Mouse (Mus musculus) CD4-positive, CD25-positive, alpha-beta regulatory T cell, adult 2 months (primary cell): ENCODE results near the gene Prpf31.

Experiments
- DNase-seq: peaks from one replicate; pipeline ENCODE4 v3.0.0-alpha.2; 2012; ENCODE audit warnings: low read depth, low spot score

Gene Prpf31

DNA sequence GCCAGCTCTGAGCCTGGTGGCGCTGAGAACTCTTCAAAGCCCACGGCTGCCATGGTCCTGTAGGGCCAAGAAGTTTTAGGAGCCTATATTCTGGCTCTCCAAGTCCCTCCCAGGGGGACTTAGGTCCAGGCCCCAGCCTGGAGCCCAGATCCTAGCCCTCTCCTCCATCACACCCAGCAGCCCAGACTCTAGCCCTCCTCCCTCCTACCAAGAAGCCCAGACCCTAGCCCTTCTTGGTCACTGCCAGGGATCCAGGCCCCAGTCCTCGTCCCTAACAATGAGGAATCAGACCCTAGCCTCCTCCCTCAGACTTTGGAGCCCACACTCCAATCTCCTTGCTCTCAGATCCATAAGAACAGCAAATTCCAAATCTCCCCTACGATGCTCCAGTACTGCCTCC is 755 bp upstream of the Prpf31 start:
- DNase-seq, result no peak

DNA sequence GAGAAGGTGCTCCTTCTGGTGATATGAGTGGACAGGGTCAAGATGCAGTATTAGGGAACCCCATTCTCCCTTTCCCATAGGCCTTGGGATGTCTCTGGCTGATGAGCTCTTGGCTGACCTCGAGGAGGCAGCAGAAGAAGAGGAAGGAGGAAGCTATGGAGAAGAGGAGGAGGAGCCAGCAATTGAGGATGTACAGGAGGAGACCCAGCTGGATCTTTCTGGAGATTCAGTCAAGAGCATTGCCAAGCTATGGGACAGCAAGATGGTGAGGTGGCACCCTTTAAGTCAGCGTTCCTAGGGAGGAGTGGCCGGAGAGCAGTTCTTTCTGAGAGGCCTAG is 662 bp downstream of the Prpf31 start:
- no peak for DNase-seq

DNA sequence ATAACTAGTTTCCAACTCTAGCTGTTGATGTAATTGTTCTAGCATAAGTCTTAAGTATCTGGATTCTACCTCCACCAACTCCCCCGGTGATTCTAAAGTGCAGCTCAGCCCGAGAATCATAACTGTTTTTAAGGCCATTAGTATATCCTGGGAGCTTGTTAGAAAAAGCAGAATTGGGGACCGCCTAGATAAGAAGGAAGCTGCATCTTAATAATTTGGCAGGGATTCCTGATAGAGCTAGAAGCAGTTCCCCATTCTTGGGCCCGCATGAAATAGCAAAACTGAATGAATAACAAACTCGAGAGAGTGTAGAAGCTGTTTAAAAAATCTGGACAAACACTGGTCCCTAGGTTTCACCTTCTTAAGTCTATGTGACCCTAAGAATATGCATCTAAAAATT is 13.6 kb downstream of the Prpf31 start:
- DNase-seq, result no peak

DNA sequence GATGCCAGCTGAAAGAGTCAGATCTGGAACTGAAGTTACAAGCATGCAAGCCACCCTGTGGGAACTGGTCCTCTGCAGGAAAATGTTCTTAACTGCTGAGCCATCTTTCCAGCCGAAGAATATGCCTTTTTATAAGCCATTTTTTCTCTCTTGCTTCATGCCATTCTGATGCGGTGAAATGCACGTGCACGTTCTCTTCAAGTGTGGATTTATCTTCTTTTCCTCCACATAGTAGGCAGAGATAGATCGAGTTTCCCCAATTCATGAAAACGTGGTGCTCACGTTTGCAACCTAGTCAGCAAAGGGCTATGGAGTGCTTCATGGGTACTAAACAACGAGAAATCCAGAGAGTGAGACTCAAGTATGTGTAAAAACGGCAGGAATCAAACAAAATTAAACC is 14.1 kb downstream of the Prpf31 start:
- peak; percentile 7 for DNase-seq

DNA sequence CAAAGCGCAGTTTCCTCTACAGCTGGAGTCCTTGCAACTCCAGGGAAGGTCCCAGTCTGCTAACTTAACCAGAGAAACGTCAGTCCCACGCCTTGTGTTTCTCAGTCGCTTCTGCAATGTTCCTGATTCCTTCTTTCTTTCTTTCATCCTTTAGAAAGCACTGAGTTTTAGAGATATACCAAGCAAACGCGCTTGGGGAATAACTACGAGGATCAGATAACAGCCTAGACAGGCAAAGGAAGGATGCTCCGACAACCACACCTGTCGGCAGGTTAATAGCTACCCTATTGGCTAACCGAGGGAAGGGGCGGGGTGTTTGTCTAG is 14.5 kb downstream of the Prpf31 start:
- no peak for DNase-seq

DNA sequence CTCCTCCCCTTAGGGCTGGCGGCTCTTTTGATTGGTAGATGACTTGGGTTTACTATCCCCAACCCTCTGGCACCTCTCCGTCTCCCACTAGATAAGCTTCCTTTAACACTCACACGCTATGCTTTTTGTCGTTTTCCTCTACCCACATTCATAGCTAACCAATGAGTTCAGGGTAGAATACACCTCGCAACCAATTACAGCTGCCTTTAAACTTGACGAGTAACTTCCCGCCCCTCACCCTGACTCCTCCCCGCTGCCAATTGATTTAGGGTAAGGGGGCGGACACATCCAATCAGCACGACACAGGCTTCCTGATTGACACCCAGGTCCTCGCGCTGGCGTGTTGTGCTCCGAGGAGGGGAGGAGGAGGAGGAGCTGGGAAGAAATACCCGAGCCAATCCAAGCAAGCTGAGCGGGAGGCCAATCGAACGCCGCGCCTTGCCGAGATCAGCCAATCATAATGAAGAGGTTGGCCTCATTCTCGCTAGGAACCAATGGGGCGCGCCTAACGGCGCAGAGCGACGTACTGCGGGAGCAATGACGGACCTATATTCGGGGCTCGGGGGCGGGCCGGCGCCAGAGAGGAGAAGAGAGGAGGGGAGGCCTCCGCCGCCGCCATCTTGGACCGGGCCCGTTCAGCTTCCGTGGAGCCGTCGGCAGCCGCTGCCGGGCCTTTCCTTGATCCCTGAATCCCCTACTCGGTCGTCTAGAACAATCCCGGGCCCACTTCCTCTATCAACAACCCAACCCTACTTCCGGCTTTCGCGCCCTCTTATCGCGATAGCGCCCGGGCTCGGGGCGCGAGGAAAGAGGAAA is 15.1 kb downstream of the Prpf31 start, which contains the start of gene Cnot3:
Gene Cnot3 (plus strand): TSS at position 597 of the 816 bp plus-strand sequence.
- peak; percentile 99 for DNase-seq

DNA sequence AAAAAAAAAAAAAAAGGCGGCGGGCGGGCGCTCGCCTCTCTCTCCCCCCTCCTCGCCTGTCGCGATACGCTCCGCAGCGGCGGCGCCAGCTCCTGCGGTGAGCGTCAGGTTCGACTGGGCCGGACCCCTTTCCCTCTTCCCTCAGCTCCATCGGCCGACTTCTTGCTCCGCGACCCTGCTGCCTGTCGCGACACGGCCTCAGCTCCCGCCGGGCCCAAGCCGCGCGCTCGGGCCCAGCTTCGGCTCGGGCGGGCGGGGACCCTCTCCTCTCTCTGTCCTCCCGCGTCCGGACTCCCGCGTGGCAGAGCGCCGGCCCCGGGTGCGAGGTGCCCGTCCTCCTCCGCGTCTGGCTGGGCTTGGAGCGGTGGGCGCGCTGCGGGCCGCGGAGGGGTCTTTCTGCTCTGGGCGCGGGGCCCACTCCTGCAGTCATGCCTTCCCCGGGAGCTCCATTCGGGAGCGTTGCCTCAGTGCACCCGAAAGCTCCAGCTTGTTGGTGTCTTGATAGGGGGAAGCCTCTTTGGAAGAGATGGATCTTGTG is 15.8 kb downstream of the Prpf31 start:
- no peak for DNase-seq

DNA sequence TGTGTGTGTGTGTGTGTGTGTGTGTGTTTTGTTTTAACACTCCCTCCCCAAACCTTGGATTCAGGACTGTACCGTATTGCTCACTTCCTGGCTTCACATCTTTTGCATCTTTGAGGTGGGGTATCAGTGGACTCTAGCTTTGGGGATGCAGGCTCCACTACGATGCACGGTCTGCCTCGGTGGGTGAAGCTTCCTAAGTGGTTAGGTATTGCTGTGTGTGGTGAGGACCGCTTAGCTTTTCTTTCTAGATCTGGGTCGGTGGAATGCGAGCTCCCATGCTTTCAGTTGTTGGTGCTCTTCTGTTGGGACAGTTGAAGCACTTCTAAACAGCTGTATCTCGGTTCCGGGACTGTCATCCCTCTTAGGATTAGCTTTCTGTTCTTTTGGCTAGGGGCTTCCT is 16.4 kb downstream of the Prpf31 start:
- DNase-seq, result peak; percentile 26

DNA sequence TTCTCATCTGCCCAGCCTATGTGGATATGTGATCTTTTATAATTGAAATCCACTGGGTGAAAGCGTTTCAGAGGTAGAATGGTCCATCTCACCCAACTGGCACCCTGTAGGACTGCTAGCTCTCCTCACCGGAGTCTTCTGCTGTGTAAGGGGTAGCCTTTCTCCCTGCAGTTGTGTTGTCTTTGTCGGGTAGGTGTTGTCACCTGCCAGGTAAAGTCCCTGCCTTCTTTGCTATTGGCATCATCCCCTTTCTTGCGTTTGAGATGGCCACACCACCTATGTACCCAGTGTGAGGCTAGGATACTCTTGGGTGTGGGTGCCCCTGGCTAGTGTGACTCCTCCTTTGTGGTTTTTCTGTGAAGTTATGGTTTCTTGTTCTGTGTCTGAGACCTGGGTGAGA is 16.9 kb downstream of the Prpf31 start:
- peak; percentile 8 for DNase-seq

DNA sequence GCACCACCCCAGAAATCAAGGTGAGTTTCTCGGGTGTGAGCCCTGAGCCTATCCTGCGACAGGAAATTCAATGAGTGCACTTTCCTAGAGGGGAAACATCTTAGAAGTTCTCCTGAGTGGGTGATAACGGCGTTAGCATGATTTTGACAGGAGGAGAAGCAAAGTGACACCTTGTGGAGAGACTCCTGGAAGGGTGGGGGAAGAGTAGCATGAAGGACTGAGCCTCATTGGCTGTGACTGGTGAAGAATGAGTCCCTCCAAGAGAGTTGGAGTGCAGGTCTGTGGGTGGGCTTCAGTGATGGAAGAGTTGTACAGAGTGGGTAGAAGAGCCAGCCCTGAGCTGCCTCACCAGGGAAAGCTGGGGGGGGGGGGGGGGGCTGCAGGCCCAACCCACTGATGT is 27.2 kb downstream of the Prpf31 start:
- no peak for DNase-seq

DNA sequence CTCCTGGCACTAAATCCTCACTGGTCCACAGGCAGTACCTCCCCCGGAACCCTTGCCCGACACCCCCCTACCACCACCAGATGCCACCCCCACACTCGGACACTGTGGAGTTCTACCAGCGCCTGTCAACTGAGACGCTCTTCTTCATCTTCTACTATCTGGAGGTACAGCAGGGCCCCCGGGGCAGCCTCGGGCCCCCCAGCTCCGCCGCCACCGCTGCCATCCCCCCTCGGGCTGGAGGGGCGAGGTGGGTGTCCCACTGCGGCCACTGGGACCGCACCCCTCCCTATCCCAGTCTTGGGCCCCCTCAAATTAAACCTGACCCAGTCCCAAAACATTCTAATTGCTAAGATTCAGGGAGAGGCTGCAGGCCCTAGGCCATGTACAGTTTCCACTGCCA is 28.8 kb downstream of the Prpf31 start:
- DNase-seq, result no peak

DNA sequence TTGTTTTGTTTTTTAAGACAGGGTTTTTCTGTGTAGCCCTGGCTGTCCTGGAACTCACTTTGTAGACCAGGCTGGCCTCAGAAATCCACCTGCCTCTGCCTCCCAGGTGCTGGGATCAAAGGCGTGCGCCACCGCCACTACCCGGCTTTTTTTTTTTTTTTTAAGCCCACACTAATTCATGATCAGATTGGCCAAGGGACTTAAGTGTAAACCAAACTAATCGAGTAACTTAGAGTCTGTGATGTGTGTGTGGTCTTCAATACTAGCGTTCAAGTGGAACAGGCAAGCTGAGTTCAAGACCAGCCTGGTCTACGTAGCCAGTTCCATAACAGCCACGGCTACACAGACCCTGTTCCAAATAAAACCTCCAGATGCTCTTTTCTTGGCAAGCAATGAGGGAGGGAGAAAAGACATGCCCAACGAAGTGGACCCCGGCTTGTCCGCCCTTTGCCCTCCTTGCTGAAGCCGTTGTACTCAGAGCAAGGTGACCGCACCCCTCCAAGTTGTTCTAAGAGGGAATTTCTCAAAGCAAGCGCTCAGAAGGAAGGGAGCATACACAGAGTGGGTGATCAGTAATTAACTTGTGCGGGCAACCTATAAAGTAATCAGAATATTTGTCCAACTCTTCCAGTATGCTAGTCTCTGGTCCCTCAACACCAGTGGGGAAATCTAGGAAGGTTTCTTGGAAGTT is 34.9 kb downstream of the Prpf31 start:
- DNase-seq, result no peak

DNA sequence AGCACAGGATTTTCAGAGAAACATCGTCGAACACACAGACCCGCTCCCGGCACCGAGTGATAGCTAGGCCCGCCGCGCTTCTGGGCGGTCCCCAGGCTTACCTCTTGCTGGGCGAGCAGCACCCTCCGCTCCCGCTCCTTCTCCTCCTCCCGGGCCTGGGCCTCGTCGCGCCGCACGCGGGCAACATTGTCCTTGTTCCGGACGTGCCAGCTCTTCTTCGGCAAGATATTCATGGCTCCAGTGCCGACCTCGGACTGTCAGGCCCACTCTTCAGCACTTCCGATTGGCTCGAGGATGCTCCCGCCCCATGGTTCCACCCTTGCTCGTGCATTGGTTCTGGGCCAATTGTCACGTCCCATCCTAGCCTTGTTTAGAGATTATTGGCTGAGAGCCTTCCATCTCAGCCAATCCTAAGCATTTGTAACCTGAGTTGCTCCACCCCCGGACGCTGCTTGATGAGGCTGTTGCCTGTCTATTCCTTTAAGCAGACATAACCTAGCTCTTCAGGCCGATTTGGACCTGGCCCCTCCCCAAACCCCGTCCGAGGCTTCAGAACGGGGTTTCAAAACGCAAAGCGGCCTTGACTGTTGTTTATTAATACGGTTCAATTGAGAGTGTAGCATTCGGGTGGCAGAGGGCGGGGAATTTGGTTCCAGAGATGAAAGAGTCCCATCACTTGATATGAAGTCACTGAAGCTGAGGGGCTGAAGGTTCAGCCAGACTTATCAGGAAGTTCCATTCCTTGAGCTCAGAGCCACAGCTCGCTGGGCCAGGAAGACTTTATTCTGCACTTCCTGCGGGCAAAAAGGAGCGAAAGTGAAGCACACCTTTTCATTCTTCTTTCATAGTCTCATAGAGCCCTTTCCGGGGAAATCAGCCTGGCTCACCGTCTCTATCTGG is 35.7 kb downstream of the Prpf31 start, which contains the start of gene Leng1:
Gene Leng1 (minus strand): TSS at position 626 of the 900 bp plus-strand sequence.
- DNase-seq, result peak; percentile 96

DNA sequence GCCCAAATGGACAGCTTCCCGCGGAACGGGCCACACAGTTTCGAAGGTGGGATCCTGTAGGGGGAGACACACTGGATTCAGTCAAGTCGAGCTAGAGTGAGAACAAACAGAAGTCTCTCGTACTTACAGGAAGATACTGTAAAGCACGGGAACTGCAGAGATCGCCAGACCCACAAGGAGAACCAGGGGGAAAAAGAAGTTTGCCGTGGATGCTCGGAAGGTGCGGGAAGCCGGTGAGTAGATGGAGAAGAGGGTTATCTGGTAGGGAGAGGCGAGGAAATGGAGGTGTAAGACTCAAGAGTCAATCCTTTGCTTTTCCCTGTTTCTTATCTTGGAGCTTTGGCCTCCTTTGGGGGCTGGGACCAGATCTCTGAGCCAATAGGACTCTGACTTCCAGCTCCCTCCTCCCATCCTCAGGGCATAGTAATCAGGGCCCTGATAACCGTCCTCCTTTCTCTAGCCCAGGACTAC is 37.2 kb downstream of the Prpf31 start:
- DNase-seq, result no peak

DNA sequence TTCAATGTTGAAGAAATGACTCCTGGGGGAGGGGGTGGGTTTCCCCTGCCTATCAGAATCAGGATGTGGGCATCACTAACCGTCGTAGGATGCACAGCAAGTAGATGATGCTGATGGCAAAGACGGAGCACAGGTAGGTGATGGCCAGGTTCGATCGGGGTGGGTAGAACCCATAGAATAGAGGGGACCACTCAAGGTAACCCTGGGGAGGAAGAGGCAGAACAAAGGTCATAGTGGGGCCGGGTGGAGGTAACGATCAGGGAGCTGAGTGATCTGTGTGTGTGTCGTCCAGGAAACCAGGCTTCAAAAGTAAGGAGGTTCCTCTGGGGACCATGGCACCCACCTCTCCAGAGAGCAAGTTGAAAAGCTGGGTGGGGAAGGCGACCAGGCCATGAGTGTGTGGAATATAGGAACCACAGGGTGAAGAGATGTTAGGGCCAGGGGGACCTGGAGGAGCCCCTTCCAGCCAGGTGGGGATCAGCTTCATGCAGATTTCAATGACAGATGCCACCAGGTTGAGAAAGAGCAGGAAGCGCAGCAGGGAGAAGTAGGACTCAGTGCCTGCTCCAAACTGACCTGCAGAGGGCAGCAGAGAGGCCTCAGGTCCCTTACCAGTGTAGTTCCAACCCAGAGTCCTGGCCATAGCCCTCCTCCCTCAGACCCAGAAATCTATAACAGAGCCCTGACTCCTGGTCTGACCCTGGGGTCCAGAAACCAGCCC is 44.9 kb downstream of the Prpf31 start:
- DNase-seq, result peak; percentile 90

DNA sequence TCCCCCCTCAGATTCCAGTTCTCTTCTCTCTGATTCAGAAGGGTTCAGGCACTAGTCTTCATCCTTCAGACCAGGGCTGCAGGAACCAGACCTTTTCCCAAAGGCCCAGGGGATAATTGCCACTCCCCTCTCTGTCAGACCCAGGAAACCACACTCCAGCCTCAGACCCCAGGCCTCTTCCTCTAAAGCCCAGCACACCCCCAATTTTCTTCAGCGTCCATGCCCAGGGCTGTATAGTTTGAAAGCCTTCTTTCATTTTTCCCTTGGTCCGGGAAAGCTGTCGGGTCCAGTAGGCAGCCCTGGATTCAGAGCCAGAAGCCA is 45.4 kb downstream of the Prpf31 start:
- DNase-seq, result no peak

DNA sequence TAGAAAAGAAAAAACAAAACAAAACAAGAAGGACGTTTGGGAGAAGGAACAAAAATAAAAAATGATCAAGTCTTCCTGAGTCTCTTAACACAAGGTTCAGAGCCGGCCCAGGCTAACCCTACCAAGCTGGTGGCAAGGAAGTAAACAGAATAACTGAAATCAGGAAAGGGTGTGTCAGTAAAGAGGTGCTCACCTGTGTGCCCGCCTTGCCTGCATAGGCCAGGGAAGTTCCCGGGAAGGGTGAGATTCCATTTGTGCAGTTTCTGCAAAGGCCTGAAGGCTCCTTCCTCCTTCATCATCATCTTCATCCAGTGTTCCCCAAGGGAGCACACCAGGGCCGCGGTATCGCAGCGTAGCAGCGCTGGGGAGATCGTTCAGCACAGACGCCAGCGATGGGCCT is 46.6 kb downstream of the Prpf31 start:
- DNase-seq, result no peak

DNA sequence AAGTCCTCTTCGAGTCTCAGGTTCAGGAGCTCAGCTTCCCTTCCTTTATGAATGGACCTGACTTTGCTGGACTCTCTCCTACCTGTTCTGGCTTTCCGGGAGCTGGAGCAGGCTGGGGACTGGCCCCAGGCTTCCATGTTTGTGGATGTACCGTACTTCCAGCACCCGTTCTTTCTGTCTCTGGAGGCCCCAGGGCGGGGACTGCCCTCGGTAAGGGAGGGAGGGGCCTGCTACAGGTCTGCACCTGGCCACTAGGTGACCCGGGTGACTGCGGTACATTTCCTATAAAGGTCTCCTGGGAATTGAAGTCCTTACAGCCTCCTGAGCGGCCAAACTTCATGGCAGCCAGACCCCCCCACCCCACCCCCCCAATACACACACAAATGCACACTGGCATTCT is 47.6 kb downstream of the Prpf31 start, which contains the start of gene Tmc4:
Gene Tmc4 (minus strand): TSS at position 212 of the 400 bp plus-strand sequence.
- no peak for DNase-seq

DNA sequence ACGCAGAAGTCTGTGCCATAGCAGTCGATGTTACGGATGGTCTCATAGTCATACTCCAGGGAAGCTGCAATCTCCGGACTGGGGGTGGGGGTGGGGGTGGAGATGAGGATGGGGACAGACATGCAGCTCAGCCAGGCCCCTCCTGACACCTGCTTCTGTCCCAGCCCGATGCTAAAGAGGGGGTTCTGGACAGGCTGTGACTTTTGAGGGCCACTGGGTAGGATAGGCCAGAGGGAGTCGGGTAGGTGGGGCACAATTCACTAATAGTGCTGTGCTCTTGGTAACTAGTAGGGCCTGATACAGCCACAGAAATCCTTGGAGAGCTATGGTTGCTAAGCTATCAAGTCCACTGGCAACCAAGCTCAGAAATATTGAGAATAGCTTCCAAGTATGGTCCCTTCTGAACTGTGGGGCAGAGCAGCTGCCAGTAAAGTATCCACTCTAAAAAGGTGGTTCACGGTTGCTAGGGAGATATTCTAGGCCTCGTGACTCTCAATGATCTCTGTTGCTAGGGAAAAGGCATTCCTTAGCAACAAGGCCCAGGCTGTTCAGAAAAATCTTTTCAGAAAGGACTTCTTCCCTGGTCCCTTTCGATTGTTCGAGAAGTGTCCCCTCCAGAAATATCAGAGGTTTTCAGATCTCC is 54.2 kb downstream of the Prpf31 start:
- DNase-seq, result no peak

DNA sequence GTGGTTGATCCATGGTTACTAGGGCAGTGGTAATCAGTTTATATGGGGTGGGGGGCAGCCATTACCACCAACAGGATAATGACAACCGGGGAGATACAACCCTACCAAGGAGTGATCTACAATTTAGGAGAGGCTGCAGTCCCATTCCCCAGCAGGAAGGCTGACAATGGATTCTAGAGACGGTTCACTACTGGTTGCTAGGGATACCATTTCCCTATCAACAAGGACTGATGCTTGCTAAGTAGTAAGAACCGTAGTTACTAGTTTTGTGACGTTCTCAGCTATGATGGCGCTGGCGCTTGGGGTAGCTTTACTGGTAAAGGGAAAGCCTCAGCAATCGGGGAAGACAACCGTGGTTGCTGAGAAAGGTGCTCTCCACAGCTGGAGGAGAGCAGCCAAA is 54.9 kb downstream of the Prpf31 start:
- no peak for DNase-seq
